In genomic region chr14:76505439-76506220, GRCm38 (mm10) we compare ENCODE assay signal across 8 mouse cellular contexts. TPM values are rescaled to one million over a fixed set of nuclear protein-coding genes. Genes with fewer than 3 reads are reported as not detected.
A peak's percentile ranks its signal among the peaks of the same experiment; 100 is the strongest.
DNase-seq lines count a peak whose midpoint lies in the region; ATAC-seq lines count a peak whose summit lies in the region.

No protein-coding gene starts in this region.

- H3K9me3 ChIP-seq in hindbrain, embryonic 16.5 days (ENCODE audit: control insufficient read depth, low read length) = no peaks in the 10 kb centered on the region
- peaks cover 5% of the 10 kb centered on the region for H3K9me3 ChIP-seq in megakaryocyte, embryonic 14.5 days

- H3K36me3 ChIP-seq in hindbrain, embryonic 16.5 days (ENCODE audit: control insufficient read depth, insufficient read depth, low read length) = peaks cover 3% of the 10 kb centered on the region; the same call in 1 of the 2 replicates
- peaks cover 35% of the 10 kb centered on the region for H3K36me3 ChIP-seq in megakaryocyte, embryonic 14.5 days (replicated peaks; ENCODE audit: low read length)

- peaks cover 23% of the 10 kb centered on the region for H3K4me1 ChIP-seq in hindbrain, embryonic 16.5 days (ENCODE audit: control insufficient read depth, insufficient read depth, low read depth, low read length)
- H3K4me1 ChIP-seq in megakaryocyte, embryonic 14.5 days = peaks cover 37% of the 10 kb centered on the region

- peak overlapping the region; percentile 99 for H3K27ac ChIP-seq in hindbrain, embryonic 16.5 days (ENCODE audit: low read depth, low read length)

- peak overlapping the region; percentile 92 for H3K4me2 ChIP-seq in hindbrain, embryonic 16.5 days (ENCODE audit: low read length)

- peak overlapping the region; percentile 70 for H3K4me3 ChIP-seq in hindbrain, embryonic 16.5 days (ENCODE audit: low read length)
- peak overlapping the region; percentile 93 for H3K4me3 ChIP-seq in megakaryocyte, embryonic 14.5 days (replicated peaks)

- WGBS in hindbrain, embryonic 16.5 days = under 1% methylated on average over 29 of the region's 31 CpGs

- ATAC-seq in hindbrain, embryonic 16.5 days = peak; percentile 80

- H3K9ac ChIP-seq in hindbrain, embryonic 16.5 days (ENCODE audit: low read depth, low read length) = peak overlapping the region; percentile 92

- peak; percentile 95 for DNase-seq in ZHBTc4 (ENCODE audit: low read depth, low spot score)
- DNase-seq in cerebellum, postnatal 4 days (ENCODE audit: low spot score in 2 of 2) = peak; percentile 73 to 86
- peak; percentile 68 for DNase-seq in gastrocnemius, adult 18-20 months (ENCODE audit: low spot score)
- peak; percentile 68 to 87 for DNase-seq in left cerebral cortex, adult 8-10 months (ENCODE audit: low spot score in 2 of 2)
- DNase-seq in right cerebral cortex, postnatal 10 days (ENCODE audit: low spot score in 2 of 2) = peak; percentile 91 to 94
- DNase-seq in urinary bladder, postnatal 14 days (ENCODE audit: low spot score) = peak; percentile 89

- H3K27me3 ChIP-seq in hindbrain, embryonic 16.5 days (replicated peaks; ENCODE audit: control insufficient read depth, insufficient read depth, low read length) = no peaks in the 10 kb centered on the region
- H3K27me3 ChIP-seq in megakaryocyte, embryonic 14.5 days (replicated peaks) = peaks cover 11% of the 10 kb centered on the region

RNA-seq across cellular contexts. Expression of gene Serp2, which starts 51.1 kb away (rescaled TPM):
- under 1 TPM in 1 of 2 experiments, not detected in 1; 0.45 TPM for total RNA-seq in gastrocnemius, adult 18-20 months (2021)
- polyA plus RNA-seq in hindbrain, embryonic 16.5 days (2015; fragmentation: Nextera tagmentation; extraction: Ambion mirVana) = 222 and 255 TPM in 2 replicates
- 100 to 1,000 TPM; 143 to 176 (median 163) TPM for total RNA-seq in left cerebral cortex, adult 8-10 months (2022)
- polyA plus RNA-seq in megakaryocyte, embryonic 14.5 days (2012; ENCODE audit: insufficient read depth, low replicate concordance) = 0.47 TPM in 1 of 2 replicates, not detected in the other

Comparison
In these comparisons a context has a peak if more than half of its experiments do, and no peak if none do; other contexts are left out.
1. Peak in every context shown above with its lines: DNase-seq, ATAC-seq, H3K4me3 ChIP-seq and H3K27ac ChIP-seq.
2. RNA of gene Serp2, which starts 51.1 kb away (total RNA-seq): 143 to 176 TPM in left cerebral cortex, adult 8-10 months; 0.45 TPM in gastrocnemius, adult 18-20 months; every median in the first group is over 10 times any median in the second.